Mouse (Mus musculus) subcutaneous adipose tissue, adult 2 months (tissue): ENCODE measurements around the gene Zfp691. TPM values are rescaled to one million over a fixed set of nuclear protein-coding genes. Genes with fewer than 3 reads are reported as not detected.

Experiments
- polyA plus RNA-seq: library from polyadenylated mRNA; depleted of rRNA; stranded (reverse); fragments of >200 nt; gene quantifications from 2 replicates; pipeline ENCODE4 v1.2.3, GENCODE M21; 2012; ENCODE audit warnings: low replicate concordance; rRNA removed

Gene Zfp691
- polyA plus RNA-seq, result 10.1 and 11.3 TPM in 2 replicates

GRCm38 (mm10) chr4:119173851-119174453 is at the start of gene Zfp691:
Zfp691 (minus strand) TSS chr4:119174195.

GRCm38 (mm10) chr4:119218169-119218568 is 44.2 kb upstream of the Zfp691 start, which contains the start of gene Tmem269:
Tmem269 (minus strand) TSS chr4:119218217.

GRCm38 (mm10) chr4:119194909-119195581 is 21.1 kb upstream of the Zfp691 start, which contains the start of gene Svbp:
Svbp (plus strand) TSS chr4:119195306.

GRCm38 (mm10) chr4:119189864-119190263 is 15.9 kb upstream of the Zfp691 start, which contains the start of gene Ermap:
Ermap (minus strand) TSS chr4:119190011.

Other genes with a start within 250 kb of the Zfp691 start
- gene Olfr1328, start 235.6 kb downstream of the Zfp691 start, polyA plus RNA-seq, result not detected in 2 replicates
- 0.63 TPM in 1 of 2 replicates, not detected in the other for gene Lao1, start 212.6 kb downstream of the Zfp691 start, polyA plus RNA-seq
- gene Slc2a1, start 65.5 kb downstream of the Zfp691 start, polyA plus RNA-seq, result 19.7 and 33.8 TPM in 2 replicates
- 0.03 and 0.22 TPM in 2 replicates for gene Ermap, start 15.8 kb upstream of the Zfp691 start, polyA plus RNA-seq
- gene Svbp, start 21.1 kb upstream of the Zfp691 start, polyA plus RNA-seq, result 29.9 and 46.9 TPM in 2 replicates
- gene Tmem269, start 44.0 kb upstream of the Zfp691 start, polyA plus RNA-seq, result 0.26 TPM in 1 of 2 replicates, not detected in the other
- gene AU022252, start 58.5 kb upstream of the Zfp691 start, polyA plus RNA-seq, result 8.6 and 10.8 TPM in 2 replicates
- gene P3h1, start 58.7 kb upstream of the Zfp691 start, polyA plus RNA-seq, result 41.9 and 58.7 TPM in 2 replicates
- gene Cldn19, start 81.2 kb upstream of the Zfp691 start, polyA plus RNA-seq, result 0.36 and 1.0 TPM in 2 replicates
- 169 and 198 TPM in 2 replicates for gene Ybx1, start 120.4 kb upstream of the Zfp691 start, polyA plus RNA-seq
- 7.4 and 13.9 TPM in 2 replicates for gene Ppih, start 146.4 kb upstream of the Zfp691 start, polyA plus RNA-seq
- 0.24 and 1.7 TPM in 2 replicates for gene Ccdc30, start 241.3 kb upstream of the Zfp691 start, polyA plus RNA-seq
- 17.5 and 21.1 TPM in 2 replicates for gene Ppcs, start 248.2 kb upstream of the Zfp691 start, polyA plus RNA-seq
- 0.49 and 0.60 TPM in 2 replicates for gene Zmynd12, start 248.6 kb upstream of the Zfp691 start, polyA plus RNA-seq